Mouse (Mus musculus) lung, embryonic 16.5 days (tissue): ENCODE results near the gene Cenpx. TPM values are rescaled to one million over a fixed set of nuclear protein-coding genes. Genes with fewer than 3 reads are reported as not detected.

Experiments used
- ATAC-seq: fragments of 200-750 bp; cut with Nextera tagmentation; 2 replicates; pipeline ENCODE4 v1.8.0; 2017; ENCODE audit warnings: low read depth, mild to moderate bottlenecking, moderate library complexity
- H3K27ac ChIP-seq: fragments of 300-500 bp; sonication (generic); 2 replicates; pipeline ENCODE4 v1.5.1; 2014; ENCODE audit warnings: mild to moderate bottlenecking, control low read depth, low read length
- H3K27me3 ChIP-seq: fragments of 300-500 bp; sonication (generic); 2 replicates; pipeline ENCODE4 v1.6.1; 2014; ENCODE audit warnings: low read depth, low read length, mixed read lengths; ENCODE audit not compliant: control insufficient read depth, insufficient read depth
- H3K36me3 ChIP-seq: fragments of 300-500 bp; sonication (generic); 2 replicates; pipeline ENCODE4 v1.6.1; 2014; ENCODE audit warnings: low read length; ENCODE audit not compliant: control insufficient read depth, insufficient read depth
- H3K4me1 ChIP-seq: fragments of 300-500 bp; sonication (generic); replicated peaks from 2 replicates; pipeline ENCODE4 v1.6.1; 2014; ENCODE audit warnings: low read length, mixed read lengths; ENCODE audit not compliant: control insufficient read depth, insufficient read depth
- H3K4me2 ChIP-seq: fragments of 300-500 bp; sonication (generic); 2 replicates; pipeline ENCODE4 v1.6.1; 2014; ENCODE audit warnings: low read depth, low read length, control low read depth
- H3K4me3 ChIP-seq: fragments of 300-500 bp; sonication (generic); 2 replicates; pipeline ENCODE4 v1.5.1; 2014; ENCODE audit warnings: mild to moderate bottlenecking, low read length, control low read depth
- H3K9ac ChIP-seq: fragments of 300-500 bp; sonication (generic); 2 replicates; pipeline ENCODE4 v1.6.1; 2014; ENCODE audit warnings: low read length, control low read depth
- H3K9me3 ChIP-seq: fragments of 300-500 bp; sonication (generic); 2 replicates; pipeline ENCODE4 v1.6.1; 2016; ENCODE audit warnings: low read length; ENCODE audit not compliant: control insufficient read depth
- WGBS: fragments of 180-500 bp; shearing (Covaris S2); extraction: QIAGEN DNeasy Blood & Tissue Kit; methylation state at CpG from one replicate; pipeline ENCODE4 v1.1.7; 2014; 5-methylcytosine and 5-hydroxymethylcytosine counted together
- polyA plus RNA-seq: library from polyadenylated mRNA; unstranded; fragments of >200 nt; fragmentation: Nextera tagmentation; extraction: Ambion mirVana; gene quantifications from 2 replicates; pipeline ENCODE4 v1.2.1, GENCODE M21; 2015

Cenpx gene
- polyA plus RNA-seq, 1 experiment from 2014 or later: 170 TPM

DNA sequence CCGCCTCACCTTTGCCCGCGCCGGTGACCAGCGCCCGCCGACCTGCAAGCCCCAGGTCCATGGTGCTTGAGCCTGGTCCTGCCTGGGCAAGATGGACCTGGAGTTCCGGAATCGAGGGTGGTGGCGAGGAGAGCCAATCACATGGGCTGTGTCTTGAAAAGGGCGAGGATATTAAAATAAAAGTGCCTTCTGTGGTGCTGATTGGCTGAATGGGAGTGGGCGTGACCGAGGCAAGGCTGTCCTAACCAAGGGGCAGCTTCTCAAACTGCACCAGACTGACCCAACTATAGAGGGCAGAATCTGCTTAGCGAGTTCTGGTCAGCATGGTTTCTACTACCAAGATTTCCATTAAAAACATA lies 13.6 kb upstream of the Cenpx start, which contains the start of gene Dcxr:
Gene Dcxr (minus strand): TSS at position 113 of the 359 bp plus-strand sequence.
- peak within 1 kb of the TSS; percentile 15 for H3K27ac ChIP-seq
- ATAC-seq: peak; percentile 93
- H3K36me3 ChIP-seq: no peaks in the 10 kb centered on the region
- H3K4me1 ChIP-seq: peaks cover 18% of the 10 kb centered on the region
- WGBS: 1% methylated on average over 14 of the region's 14 CpGs
- H3K27me3 ChIP-seq: peaks cover 4% of the 10 kb centered on the region
- no peaks in the 10 kb centered on the region for H3K9me3 ChIP-seq
- peak within 1 kb of the TSS; percentile 86 for H3K4me2 ChIP-seq
- H3K4me3 ChIP-seq: peak within 1 kb of the TSS; percentile 75
- H3K9ac ChIP-seq: peak within 1 kb of the TSS; percentile 80

DNA sequence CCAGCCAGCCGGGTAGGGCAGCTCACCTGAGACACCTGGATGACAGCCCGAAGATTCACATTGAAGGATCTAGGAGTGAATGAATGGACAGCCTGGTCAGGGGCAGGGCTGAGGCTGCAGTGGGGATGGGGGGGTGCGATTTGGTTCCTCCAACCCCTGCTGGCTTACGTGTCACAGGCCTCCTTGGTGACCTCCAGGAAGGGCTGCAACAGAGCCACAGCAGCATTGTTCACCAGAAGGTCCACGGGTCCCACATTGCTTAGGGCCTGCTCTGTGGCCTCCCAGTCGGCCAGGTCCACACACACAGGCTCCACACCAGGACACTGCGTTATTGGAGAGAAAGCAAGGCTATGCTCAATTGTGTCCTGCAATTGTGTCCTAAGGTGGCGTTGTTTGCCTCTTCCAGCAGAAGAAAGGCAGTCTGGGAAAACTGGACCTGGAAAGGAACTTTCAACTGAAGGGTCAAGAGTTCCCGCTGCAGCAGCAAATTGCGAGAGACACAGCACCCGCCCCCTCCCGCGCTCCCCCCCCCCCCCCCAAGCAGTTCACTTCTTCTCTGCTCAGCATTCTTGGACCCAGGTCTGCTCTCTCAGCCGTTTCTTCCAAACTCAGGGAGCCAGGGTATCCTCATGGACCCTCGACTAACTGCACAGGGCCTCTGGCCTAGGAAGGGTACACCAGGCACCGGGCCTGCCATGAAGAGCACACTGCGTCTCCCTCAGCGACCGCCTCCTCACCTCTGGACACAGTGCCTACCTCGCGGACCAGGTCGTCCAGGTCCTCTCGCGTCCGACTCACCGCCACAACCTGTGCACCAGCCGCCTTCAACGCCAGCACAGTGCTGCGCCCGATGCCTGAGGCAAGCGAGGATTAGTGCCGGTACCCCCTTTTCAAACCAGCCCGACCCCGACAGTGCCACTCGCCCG lies 13.0 kb upstream of the Cenpx start:
- peaks cover 4% of the 10 kb centered on the region for H3K27me3 ChIP-seq
- peak overlapping the region; percentile 15 for H3K27ac ChIP-seq
- no peaks in the 10 kb centered on the region for H3K9me3 ChIP-seq
- H3K9ac ChIP-seq: peak overlapping the region; percentile 80
- no peaks in the 10 kb centered on the region for H3K36me3 ChIP-seq
- 19% methylated on average over 33 of the region's 36 CpGs for WGBS
- peak overlapping the region; percentile 75 for H3K4me3 ChIP-seq
- H3K4me1 ChIP-seq: peaks cover 23% of the 10 kb centered on the region
- peak; percentile 46 for ATAC-seq
- peak overlapping the region; percentile 86 for H3K4me2 ChIP-seq

DNA sequence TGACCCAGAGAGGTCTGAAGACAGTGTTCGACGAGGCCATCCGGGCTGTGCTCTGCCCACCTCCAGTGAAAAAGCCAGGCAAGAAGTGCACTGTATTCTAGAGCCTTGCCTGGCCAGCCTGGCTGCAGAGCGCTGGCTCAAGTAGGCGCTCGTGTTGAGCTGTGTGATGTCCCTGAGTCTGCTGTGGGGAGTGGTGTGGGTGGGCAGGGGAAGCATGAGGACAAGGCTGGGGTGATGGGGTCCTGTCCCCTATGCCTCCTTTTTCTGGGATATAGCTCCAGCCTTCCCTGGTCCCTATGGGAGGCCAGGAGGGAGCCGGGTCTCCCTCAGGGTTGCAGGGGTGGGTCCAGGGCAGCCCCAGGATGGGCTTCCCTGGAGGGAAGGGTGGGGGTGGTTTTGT lies 10.0 kb upstream of the Cenpx start:
- 82% methylated on average over 7 of the region's 7 CpGs for WGBS
- peaks cover 26% of the 10 kb centered on the region for H3K4me1 ChIP-seq
- no peak overlapping the region for H3K4me2 ChIP-seq
- H3K9me3 ChIP-seq: no peaks in the 10 kb centered on the region
- H3K36me3 ChIP-seq: peaks cover 6% of the 10 kb centered on the region; the same call in 1 of the 2 replicates
- no peak for ATAC-seq
- H3K4me3 ChIP-seq: no peak overlapping the region
- no peak overlapping the region; the same call in 1 of the 2 replicates for H3K9ac ChIP-seq
- H3K27me3 ChIP-seq: peaks cover 4% of the 10 kb centered on the region
- no peak overlapping the region for H3K27ac ChIP-seq

DNA sequence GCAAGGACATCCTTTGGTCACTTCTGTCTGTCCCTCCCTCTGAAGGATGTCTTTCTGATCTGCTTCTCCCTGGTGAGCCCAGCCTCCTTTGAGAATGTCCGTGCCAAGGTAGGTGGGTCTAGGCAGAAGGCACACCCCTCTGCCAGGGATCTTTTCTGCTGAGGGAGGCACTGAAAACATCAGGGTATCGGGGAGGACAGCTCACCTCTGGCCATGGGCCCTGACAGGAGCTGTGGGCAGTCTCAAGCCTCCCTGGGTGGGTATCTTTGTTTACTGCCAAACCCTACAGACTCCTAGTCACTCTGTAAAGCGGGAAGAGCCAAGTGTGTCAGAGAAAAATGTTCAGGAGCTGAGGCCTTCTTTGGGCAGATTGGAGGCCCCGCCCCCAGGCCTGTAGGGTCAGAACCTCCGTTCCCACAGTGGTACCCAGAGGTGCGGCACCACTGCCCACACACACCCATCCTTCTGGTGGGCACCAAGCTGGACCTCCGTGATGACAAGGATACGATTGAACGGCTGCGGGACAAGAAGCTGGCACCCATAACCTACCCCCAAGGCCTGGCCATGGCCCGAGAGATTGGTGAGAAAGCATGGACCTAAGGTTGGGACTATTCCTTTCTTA lies 9.3 kb upstream of the Cenpx start:
- WGBS: 86% methylated on average over 11 of the region's 11 CpGs
- no peak for ATAC-seq
- H3K36me3 ChIP-seq: peaks cover 7% of the 10 kb centered on the region
- H3K4me1 ChIP-seq: peaks cover 26% of the 10 kb centered on the region
- H3K4me2 ChIP-seq: peak overlapping the region; percentile 98; the same call in 1 of the 2 replicates
- no peak overlapping the region for H3K9ac ChIP-seq
- H3K4me3 ChIP-seq: peak overlapping the region; percentile 67; the same call in 1 of the 2 replicates
- H3K9me3 ChIP-seq: no peaks in the 10 kb centered on the region
- H3K27ac ChIP-seq: no peak overlapping the region
- peaks cover 4% of the 10 kb centered on the region for H3K27me3 ChIP-seq

DNA sequence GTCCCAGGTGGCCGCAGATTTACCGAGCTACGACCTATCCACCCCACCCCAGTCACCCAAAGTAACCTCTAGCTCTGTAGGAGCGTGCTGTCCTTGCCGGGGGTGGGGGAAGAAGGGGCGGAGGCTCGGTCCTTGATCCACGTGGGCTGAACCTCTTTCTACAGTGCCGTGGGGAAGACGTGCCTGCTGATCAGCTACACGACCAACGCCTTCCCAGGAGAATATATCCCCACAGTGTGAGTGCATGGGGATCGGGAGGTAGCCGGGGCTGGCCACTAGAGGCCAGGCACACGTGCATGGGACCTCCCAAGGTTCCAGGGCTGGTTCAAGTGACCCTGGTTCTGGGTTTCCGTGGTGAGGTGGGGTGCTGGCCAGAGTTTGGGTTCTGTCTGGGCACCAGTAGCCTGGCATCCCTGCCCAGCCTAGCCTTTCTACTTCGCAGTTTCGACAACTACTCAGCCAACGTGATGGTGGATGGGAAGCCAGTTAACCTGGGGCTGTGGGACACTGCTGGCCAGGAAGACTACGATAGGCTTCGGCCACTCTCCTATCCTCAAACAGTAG lies 8.6 kb upstream of the Cenpx start:
- H3K9ac ChIP-seq: peak overlapping the region; percentile 76
- H3K27me3 ChIP-seq: peaks cover 4% of the 10 kb centered on the region
- H3K4me2 ChIP-seq: peak overlapping the region; percentile 98
- 15% methylated on average over 21 of the region's 21 CpGs for WGBS
- H3K4me1 ChIP-seq: peaks cover 26% of the 10 kb centered on the region
- H3K36me3 ChIP-seq: peaks cover 12% of the 10 kb centered on the region
- H3K27ac ChIP-seq: peak overlapping the region; percentile 66
- ATAC-seq: peak; percentile 6; the same call in 1 of the 2 replicates
- H3K4me3 ChIP-seq: peak overlapping the region; percentile 67
- no peaks in the 10 kb centered on the region for H3K9me3 ChIP-seq

DNA sequence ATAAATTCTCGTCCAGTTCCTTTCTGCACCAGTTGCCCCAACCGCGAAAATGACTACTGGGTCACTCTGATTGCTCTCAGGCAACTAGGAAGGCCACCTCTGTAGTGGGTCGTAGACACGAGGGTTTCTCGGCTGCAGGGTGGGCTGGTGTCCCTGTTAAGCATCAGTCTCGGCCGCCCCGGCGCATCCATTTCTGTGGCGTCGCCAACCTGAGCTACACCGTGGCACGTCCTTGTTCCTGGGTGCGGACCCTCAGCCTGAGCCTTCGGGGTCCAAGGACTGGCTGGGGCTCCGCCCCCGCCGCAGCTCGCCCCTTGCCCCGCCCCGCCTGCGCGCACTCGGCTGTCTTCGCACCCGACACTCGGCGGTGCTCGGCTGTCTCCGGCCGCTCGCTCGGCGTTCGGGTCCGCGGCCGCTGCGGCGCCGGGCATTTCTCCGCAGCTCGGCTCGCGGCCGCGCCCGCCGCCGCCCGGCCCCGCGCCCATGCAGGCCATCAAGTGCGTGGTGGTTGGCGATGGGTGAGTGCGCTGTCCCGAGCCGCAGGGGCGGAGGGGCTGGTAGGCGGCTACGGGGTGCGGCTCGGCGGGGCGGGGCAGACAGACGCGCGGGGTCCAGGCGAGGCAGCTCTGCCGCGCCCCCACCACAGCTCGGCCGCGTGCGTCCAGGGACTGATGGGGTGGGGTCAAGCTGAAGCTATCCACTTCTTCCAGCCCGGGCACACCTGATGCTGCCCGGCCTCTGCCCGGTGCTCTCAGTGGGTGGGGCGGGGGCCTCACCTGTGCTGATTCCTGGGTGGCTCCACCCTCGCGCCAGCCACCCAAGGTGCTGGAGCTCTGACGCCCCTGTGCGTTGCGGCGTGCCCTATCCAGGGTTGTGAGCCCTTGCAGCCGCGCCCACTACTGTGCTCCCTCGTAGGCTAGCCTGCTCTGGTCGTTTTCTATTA lies 7.9 kb upstream of the Cenpx start, which contains the start of gene Rac3:
Gene Rac3 (plus strand): TSS at position 347 of the 943 bp plus-strand sequence.
- peaks cover 21% of the 10 kb centered on the region for H3K4me1 ChIP-seq
- H3K9ac ChIP-seq: peak within 1 kb of the TSS; percentile 76
- peak within 1 kb of the TSS; percentile 67 for H3K4me3 ChIP-seq
- peak within 1 kb of the TSS; percentile 66 for H3K27ac ChIP-seq
- H3K9me3 ChIP-seq: no peaks in the 10 kb centered on the region
- WGBS: under 1% methylated on average over 83 of the region's 90 CpGs
- H3K36me3 ChIP-seq: peaks cover 17% of the 10 kb centered on the region
- peaks cover 4% of the 10 kb centered on the region for H3K27me3 ChIP-seq
- ATAC-seq: peak; percentile 80
- peak within 1 kb of the TSS; percentile 98 for H3K4me2 ChIP-seq

DNA sequence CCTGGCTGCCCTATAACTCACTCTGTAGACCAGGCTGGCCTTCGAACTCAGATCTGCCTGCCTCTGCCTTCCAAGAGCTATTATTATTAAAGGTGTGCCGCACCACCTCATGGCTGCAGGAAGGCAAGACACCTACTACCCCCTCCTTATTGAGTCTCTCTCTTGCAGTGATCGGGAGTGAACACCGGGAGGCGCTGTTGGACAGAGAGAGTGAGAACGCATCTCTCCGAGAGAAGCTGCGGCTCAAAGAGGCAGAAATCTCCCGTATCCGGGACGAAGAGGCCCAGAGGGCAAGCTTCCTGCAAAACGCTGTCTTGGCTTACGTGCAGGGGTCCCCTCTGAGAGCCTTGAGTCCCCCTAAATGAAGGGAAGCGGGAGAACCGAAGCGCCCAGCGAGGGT lies 6.9 kb upstream of the Cenpx start:
- WGBS: 11% methylated on average over 17 of the region's 17 CpGs
- ATAC-seq: peak; percentile 24

DNA sequence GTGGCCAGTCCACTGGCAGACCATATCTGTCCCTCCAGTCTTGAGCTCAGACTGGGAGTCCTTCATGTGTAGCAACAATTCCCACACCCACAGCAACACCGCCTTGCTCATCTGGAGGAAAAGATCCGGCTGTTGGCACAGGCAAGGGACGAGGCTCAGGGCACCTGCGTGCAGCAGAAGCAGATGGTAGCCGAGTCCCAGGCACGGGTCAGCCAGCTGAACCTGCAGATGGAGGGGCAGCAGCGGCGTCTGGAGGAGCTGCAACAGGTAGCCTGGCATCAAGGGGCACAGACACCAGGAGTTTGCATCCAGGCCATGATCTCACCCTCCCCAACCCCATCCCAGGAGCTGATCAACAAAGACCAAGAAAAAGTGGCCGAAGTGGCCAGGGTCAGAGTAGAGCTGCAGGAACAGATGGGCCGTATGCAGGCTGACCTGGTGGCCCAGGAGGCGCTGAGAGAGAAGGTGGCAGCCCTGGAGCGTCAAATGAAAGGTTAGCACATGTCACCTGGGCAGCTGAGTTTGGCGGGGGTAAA lies 6.4 kb upstream of the Cenpx start:
- peaks cover 17% of the 10 kb centered on the region for H3K36me3 ChIP-seq
- ATAC-seq: no peak
- no peak overlapping the region for H3K4me3 ChIP-seq
- WGBS: 83% methylated on average over 13 of the region's 13 CpGs
- H3K4me2 ChIP-seq: no peak overlapping the region
- no peak overlapping the region for H3K9ac ChIP-seq
- H3K9me3 ChIP-seq: no peaks in the 10 kb centered on the region
- no peak overlapping the region for H3K27ac ChIP-seq
- peaks cover 19% of the 10 kb centered on the region for H3K4me1 ChIP-seq
- peaks cover 4% of the 10 kb centered on the region for H3K27me3 ChIP-seq

More for the DNA sequence above, 6.9 kb upstream of the Cenpx start:
- peak overlapping the region; percentile 49 for H3K27ac ChIP-seq
- H3K9me3 ChIP-seq: no peaks in the 10 kb centered on the region
- H3K27me3 ChIP-seq: peaks cover 4% of the 10 kb centered on the region
- H3K9ac ChIP-seq: peak overlapping the region; percentile 76
- peaks cover 17% of the 10 kb centered on the region for H3K36me3 ChIP-seq
- peak overlapping the region; percentile 98 for H3K4me2 ChIP-seq
- peak overlapping the region; percentile 67 for H3K4me3 ChIP-seq
- peaks cover 18% of the 10 kb centered on the region for H3K4me1 ChIP-seq
